Mouse (Mus musculus): ENCODE data around the gene Kcnq1.

DNA sequence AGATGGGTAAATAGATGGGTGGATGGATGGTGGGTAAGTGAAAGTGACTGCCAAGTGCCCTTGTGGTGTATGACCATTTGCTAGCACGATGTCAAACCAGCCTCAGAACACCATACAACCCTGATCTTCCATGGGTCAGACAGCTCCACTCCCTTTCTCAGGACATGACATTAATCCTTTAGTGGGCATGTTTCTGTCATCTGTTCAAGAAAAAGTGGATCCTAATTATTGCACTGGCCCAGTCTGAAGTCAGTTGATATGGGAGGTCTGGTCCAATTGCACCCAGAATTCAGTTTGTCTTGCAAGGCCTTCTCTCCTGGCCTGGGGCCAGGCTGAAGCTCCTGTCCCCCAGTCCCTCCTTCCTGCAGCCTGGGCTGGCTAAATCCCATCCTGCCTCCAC is 332.8 kb downstream of the Kcnq1 start:
- TF ChIP-seq POLR2A (IDR thresholded peaks at IDR 0.05; ENCODE audit: extremely low read depth, insufficient read depth, low read length) (no peak), CTCF (IDR thresholded peaks at IDR 0.05; ENCODE audit: extremely low read depth, insufficient read depth, low read length) (no peak)
